Mouse (Mus musculus): ENCODE data around the gene Pacsin2.

Pacsin2 gene

DNA sequence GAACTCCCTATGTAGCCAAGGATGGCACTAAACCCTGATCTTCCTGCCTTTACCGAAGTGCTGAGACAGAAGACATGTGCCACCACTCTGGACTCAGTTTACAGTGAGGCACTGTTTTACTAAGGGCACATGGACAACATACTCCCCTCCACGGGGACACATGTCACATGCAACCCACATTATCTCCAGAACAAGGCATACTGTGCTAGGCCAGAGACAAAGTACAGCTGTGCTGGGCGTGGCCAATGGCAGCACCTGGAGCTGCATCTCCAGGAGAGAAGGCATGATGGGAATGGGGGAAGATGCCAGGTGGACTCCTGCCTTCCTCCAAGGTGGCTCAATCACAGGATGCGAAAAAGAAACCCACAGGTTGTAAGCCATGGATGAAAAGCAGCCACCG is 135.5 kb downstream of the Pacsin2 start:
- H3K4me1 ChIP-seq (replicated peaks; ENCODE audit: low read depth, low read length) = peaks cover 60% of the 10 kb centered on the region

More for the DNA sequence above, 135.5 kb downstream of the Pacsin2 start:
- no peaks in the 10 kb centered on the region for H3K9me3 ChIP-seq (ENCODE audit: low read length)
- H3K4me3 ChIP-seq (replicated peaks; ENCODE audit: low read length) = no peak overlapping the region
- no peaks in the 10 kb centered on the region for H3K27me3 ChIP-seq (ENCODE audit: insufficient read depth, low read length)
- peaks cover 11% of the 10 kb centered on the region for H3K36me3 ChIP-seq (ENCODE audit: insufficient read depth, low read length)
- TF ChIP-seq CTCF (conservative IDR thresholded peaks at IDR 0.05; ENCODE audit: low read length) = no peak
- no peak for TF ChIP-seq NANOG (IDR thresholded peaks at IDR 0.05; ENCODE audit: borderline replicate concordance, low read length)
- no peak for TF ChIP-seq POU5F1 (IDR thresholded peaks at IDR 0.05; ENCODE audit: borderline replicate concordance, low read length)

Measured in E14TG2a.4 (cell line).